In genomic region chr4:106100211-106101025, GRCm38 (mm10) we compare ENCODE assay signal across 17 mouse cellular contexts.
A peak's percentile ranks its signal among the peaks of the same experiment; 100 is the strongest.
DNase-seq lines count a peak whose midpoint lies in the region; ATAC-seq and TF ChIP-seq lines count a peak whose summit lies in the region.
"Had no signal": no experiment of that assay in that cellular context is flagged by ENCODE, and none has a peak within 500 bp of the region (broad histone marks: within the 10 kb centered on the region; RNA-seq: fewer than 3 reads in every experiment).

No protein-coding gene starts in this region.

- no peak for DNase-seq in forebrain, embryonic 11.5 days (ENCODE audit: low spot score)
- no peak for DNase-seq in kidney, postnatal 0 days (ENCODE audit: low spot score)
- DNase-seq in kidney, adult 2 months = no peak
- peak; percentile 22 for DNase-seq in midbrain, postnatal 0 days (ENCODE audit: low spot score)
- no peak for DNase-seq in embryo, embryonic 10.5 days (ENCODE audit: low spot score)
- no peak for DNase-seq in frontal cortex, postnatal 25 days (ENCODE audit: low spot score in 2 of 2)
- DNase-seq: B cell, adult 2 months; cerebellum, adult 18-20 months; embryo, embryonic 11 days; heart, adult 2 months; kidney, adult 18-20 months; lung, adult 2 months had no signal

- peak overlapping the region; percentile 16; the same call in 1 of the 2 replicates for H3K27ac ChIP-seq in forebrain, embryonic 13.5 days
- no peak overlapping the region for H3K27ac ChIP-seq in forebrain, embryonic 11.5 days (ENCODE audit: low read depth, low read length)
- 0 out of 2 replicates have a peak overlapping the region, but pooled peaks have one; percentile 4 for H3K27ac ChIP-seq in kidney, postnatal 0 days
- H3K27ac ChIP-seq in kidney, adult 2 months (ENCODE audit: insufficient read depth, low read depth, low read length) = no peak overlapping the region
- H3K27ac ChIP-seq in embryonic facial prominence, embryonic 15.5 days (replicated peaks) = peak overlapping the region; percentile 76
- no peak overlapping the region for H3K27ac ChIP-seq in midbrain, postnatal 0 days (ENCODE audit: low read depth, low read length)
- H3K27ac ChIP-seq: heart, adult 2 months; layer of hippocampus, adult 2 months; neural tube, embryonic 12.5 days had no signal

- peaks cover 5% of the 10 kb centered on the region for H3K9me3 ChIP-seq in forebrain, embryonic 13.5 days (replicated peaks)
- no peaks in the 10 kb centered on the region for H3K9me3 ChIP-seq in forebrain, embryonic 11.5 days (ENCODE audit: control insufficient read depth, low read length)
- H3K9me3 ChIP-seq in kidney, postnatal 0 days (replicated peaks; ENCODE audit: low read length) = no peaks in the 10 kb centered on the region
- no peaks in the 10 kb centered on the region for H3K9me3 ChIP-seq in embryonic facial prominence, embryonic 15.5 days (replicated peaks)
- H3K9me3 ChIP-seq in midbrain, postnatal 0 days (ENCODE audit: low read length) = no peaks in the 10 kb centered on the region
- H3K9me3 ChIP-seq: limb, embryonic 15.5 days; neural tube, embryonic 12.5 days had no signal

- no peak for TF ChIP-seq POLR2A in kidney, adult 2 months (IDR thresholded peaks at IDR 0.05; ENCODE audit: low read depth, low read length)

- no peak overlapping the region for H3K4me3 ChIP-seq in forebrain, embryonic 13.5 days
- no peak overlapping the region for H3K4me3 ChIP-seq in forebrain, embryonic 11.5 days (ENCODE audit: low read depth, low read length)
- H3K4me3 ChIP-seq in kidney, postnatal 0 days (replicated peaks; ENCODE audit: low read depth, low read length) = no peak overlapping the region
- H3K4me3 ChIP-seq in kidney, adult 2 months (ENCODE audit: insufficient read depth, low read depth, low read length) = no peak overlapping the region
- H3K4me3 ChIP-seq in embryonic facial prominence, embryonic 15.5 days (replicated peaks) = no peak overlapping the region
- H3K4me3 ChIP-seq in midbrain, postnatal 0 days (ENCODE audit: low read depth, low read length) = no peak overlapping the region
- H3K4me3 ChIP-seq: heart, adult 2 months; layer of hippocampus, adult 2 months; limb, embryonic 15.5 days; neural tube, embryonic 12.5 days had no signal

- H3K4me1 ChIP-seq in forebrain, embryonic 13.5 days = peaks cover 51% of the 10 kb centered on the region
- H3K4me1 ChIP-seq in forebrain, embryonic 11.5 days (replicated peaks; ENCODE audit: control insufficient read depth, insufficient read depth, low read length) = peaks cover 11% of the 10 kb centered on the region
- H3K4me1 ChIP-seq in kidney, postnatal 0 days (replicated peaks; ENCODE audit: insufficient read depth, low read length) = peaks cover 10% of the 10 kb centered on the region; the same call in 1 of the 2 replicates
- peaks cover 6% of the 10 kb centered on the region; the same call in 1 of the 2 replicates for H3K4me1 ChIP-seq in kidney, adult 2 months (ENCODE audit: control insufficient read depth, insufficient read depth, low read length)
- H3K4me1 ChIP-seq in embryonic facial prominence, embryonic 15.5 days = peaks cover 62% of the 10 kb centered on the region
- H3K4me1 ChIP-seq in midbrain, postnatal 0 days (ENCODE audit: insufficient read depth, low read length) = 0 out of 2 replicates have a peak, but pooled peaks cover 3% of the 10 kb centered on the region

- no peak overlapping the region for H3K4me2 ChIP-seq in forebrain, embryonic 13.5 days
- no peak overlapping the region for H3K4me2 ChIP-seq in forebrain, embryonic 11.5 days (ENCODE audit: low read depth, low read length, severe bottlenecking)
- no peak overlapping the region for H3K4me2 ChIP-seq in kidney, postnatal 0 days (ENCODE audit: low read length)
- H3K4me2 ChIP-seq in embryonic facial prominence, embryonic 15.5 days (replicated peaks) = no peak overlapping the region
- no peak overlapping the region for H3K4me2 ChIP-seq in midbrain, postnatal 0 days (ENCODE audit: low read depth, low read length, poor library complexity, severe bottlenecking)
- H3K4me2 ChIP-seq: limb, embryonic 15.5 days; neural tube, embryonic 12.5 days had no signal

- WGBS in forebrain, embryonic 13.5 days = 26% methylated on average over 11 of the region's 11 CpGs
- 46% methylated on average over 11 of the region's 11 CpGs for WGBS in forebrain, embryonic 11.5 days
- 41% methylated on average over 11 of the region's 11 CpGs for WGBS in kidney, postnatal 0 days
- WGBS in kidney, adult 2 months = 47% methylated on average over 11 of the region's 11 CpGs
- WGBS in embryonic facial prominence, embryonic 15.5 days = 41% methylated on average over 11 of the region's 11 CpGs
- 37% methylated on average over 11 of the region's 11 CpGs for WGBS in midbrain, postnatal 0 days

- H3K27me3 ChIP-seq in forebrain, embryonic 13.5 days = no peaks in the 10 kb centered on the region; the same call in 1 of the 2 replicates
- no peaks in the 10 kb centered on the region for H3K27me3 ChIP-seq in forebrain, embryonic 11.5 days (ENCODE audit: control insufficient read depth, insufficient read depth, low read length)
- H3K27me3 ChIP-seq in kidney, postnatal 0 days (ENCODE audit: insufficient read depth, low read length) = no peaks in the 10 kb centered on the region
- H3K27me3 ChIP-seq in kidney, adult 2 months (replicated peaks; ENCODE audit: control insufficient read depth, insufficient read depth, low read length) = no peaks in the 10 kb centered on the region
- H3K27me3 ChIP-seq in embryonic facial prominence, embryonic 15.5 days = no peaks in the 10 kb centered on the region
- no peaks in the 10 kb centered on the region for H3K27me3 ChIP-seq in midbrain, postnatal 0 days (ENCODE audit: insufficient read depth, low read length)
- H3K27me3 ChIP-seq: limb, embryonic 15.5 days; neural tube, embryonic 12.5 days had no signal

- H3K9ac ChIP-seq in forebrain, embryonic 13.5 days = no peak overlapping the region
- no peak overlapping the region for H3K9ac ChIP-seq in forebrain, embryonic 11.5 days (ENCODE audit: low read length)
- H3K9ac ChIP-seq in kidney, postnatal 0 days (ENCODE audit: low read depth, low read length) = no peak overlapping the region
- no peak overlapping the region for H3K9ac ChIP-seq in embryonic facial prominence, embryonic 15.5 days
- no peak overlapping the region for H3K9ac ChIP-seq in midbrain, postnatal 0 days (replicated peaks; ENCODE audit: low read length, poor library complexity, severe bottlenecking)
- H3K9ac ChIP-seq: limb, embryonic 15.5 days; neural tube, embryonic 12.5 days had no signal

- TF ChIP-seq CTCF in kidney, postnatal 0 days (IDR thresholded peaks at IDR 0.05; ENCODE audit: low read depth) = no peak
- no peak for TF ChIP-seq CTCF in kidney, adult 2 months (conservative IDR thresholded peaks at IDR 0.05; ENCODE audit: insufficient read depth, insufficient read length, low read depth, low read length)
- no peak for TF ChIP-seq CTCF in midbrain, postnatal 0 days (IDR thresholded peaks at IDR 0.05)

- no peaks in the 10 kb centered on the region for H3K36me3 ChIP-seq in forebrain, embryonic 13.5 days (ENCODE audit: poor library complexity, severe bottlenecking)
- H3K36me3 ChIP-seq in forebrain, embryonic 11.5 days (ENCODE audit: control insufficient read depth, insufficient read depth, low read length) = no peaks in the 10 kb centered on the region
- H3K36me3 ChIP-seq in kidney, postnatal 0 days (ENCODE audit: insufficient read depth, low read length) = no peaks in the 10 kb centered on the region
- no peaks in the 10 kb centered on the region for H3K36me3 ChIP-seq in kidney, adult 2 months (ENCODE audit: control insufficient read depth, insufficient read depth, low read length)
- H3K36me3 ChIP-seq in embryonic facial prominence, embryonic 15.5 days = no peaks in the 10 kb centered on the region
- H3K36me3 ChIP-seq in midbrain, postnatal 0 days (ENCODE audit: insufficient read depth, low read length) = no peaks in the 10 kb centered on the region
- H3K36me3 ChIP-seq: limb, embryonic 15.5 days; neural tube, embryonic 12.5 days had no signal

- no peak for ATAC-seq in forebrain, embryonic 13.5 days
- no peak for ATAC-seq in forebrain, embryonic 11.5 days (replicated peaks; ENCODE audit: low FRiP score)
- no peak for ATAC-seq in kidney, postnatal 0 days (replicated peaks; ENCODE audit: low FRiP score, low read depth)
- no peak for ATAC-seq in embryonic facial prominence, embryonic 15.5 days (ENCODE audit: insufficient number of reproducible peaks, low FRiP score, low TSS enrichment, low read depth)
- ATAC-seq in midbrain, postnatal 0 days (ENCODE audit: low FRiP score) = no peak

Comparison
In these comparisons a context has a peak if more than half of its experiments do, and no peak if none do; other contexts are left out.
1. H3K27ac ChIP-seq: peak in forebrain, embryonic 13.5 days (single experiment), kidney, postnatal 0 days (single experiment) and embryonic facial prominence, embryonic 15.5 days (single experiment); none in forebrain, embryonic 11.5 days (single experiment), kidney, adult 2 months (single experiment) and midbrain, postnatal 0 days (single experiment).